11 mouse cellular contexts compared by ENCODE assay signal in genomic region chr9:72825976-72826375, GRCm38 (mm10).
"Had no signal": no experiment of that assay in that cellular context is flagged by ENCODE, and none has a peak within 500 bp of the region (broad histone marks: within the 10 kb centered on the region; RNA-seq: fewer than 3 reads in every experiment).

No protein-coding gene starts in this region.

- H3K9me3 ChIP-seq: limb, embryonic 12.5 days; midbrain, embryonic 15.5 days; neural tube, embryonic 13.5 days had no signal

- H3K9ac ChIP-seq: limb, embryonic 12.5 days; liver, embryonic 14.5 days; midbrain, embryonic 15.5 days; neural tube, embryonic 13.5 days had no signal

- H3K27me3 ChIP-seq: midbrain, embryonic 15.5 days; neural tube, embryonic 13.5 days had no signal

- DNase-seq: kidney, postnatal 10 days; kidney, postnatal 4 days; liver; lung, adult 18-20 months; thymus, adult 18-20 months; thymus, postnatal 14 days had no signal

- H3K27ac ChIP-seq: layer of hippocampus, adult 2 months; limb, embryonic 12.5 days; liver, embryonic 14.5 days; midbrain, embryonic 15.5 days; neural tube, embryonic 13.5 days had no signal

- H3K4me3 ChIP-seq: layer of hippocampus, adult 2 months; limb, embryonic 12.5 days; midbrain, embryonic 15.5 days; neural tube, embryonic 13.5 days had no signal

- H3K36me3 ChIP-seq: limb, embryonic 12.5 days; midbrain, embryonic 15.5 days; neural tube, embryonic 13.5 days had no signal

- ATAC-seq: midbrain, embryonic 15.5 days had no signal

- H3K4me2 ChIP-seq: limb, embryonic 12.5 days; midbrain, embryonic 15.5 days; neural tube, embryonic 13.5 days had no signal
